Mouse (Mus musculus) liver, embryonic 12.5 days (tissue): ENCODE measurements at regions not wholly inside any gene's neighbourhood (a gene's known extent, or its start where the extent isn't known, plus 50 kb on each side); places are given as distances from the start of the nearest gene placed in this dataset.

Experiments used
- ATAC-seq: fragments of 200-750 bp; cut with Nextera tagmentation; 2 replicates; pipeline ENCODE4 v1.8.0; 2017; ENCODE audit warnings: moderate number of reproducible peaks, mild to moderate bottlenecking, moderate library complexity
- H3K27ac ChIP-seq: fragments of 300-500 bp; sonication (generic); 2 replicates; pipeline ENCODE4 v1.5.1; 2016; ENCODE audit warnings: mild to moderate bottlenecking
- H3K27me3 ChIP-seq: fragments of 300-500 bp; sonication (generic); replicated peaks from 2 replicates; pipeline ENCODE4 v1.6.1; 2016; ENCODE audit warnings: mild to moderate bottlenecking, moderate library complexity
- H3K36me3 ChIP-seq: fragments of 300-500 bp; sonication (generic); 2 replicates; pipeline ENCODE4 v1.6.1; 2016; ENCODE audit warnings: mild to moderate bottlenecking, moderate library complexity
- H3K4me1 ChIP-seq: fragments of 300-500 bp; sonication (generic); 2 replicates; pipeline ENCODE4 v1.6.1; 2016
- H3K4me2 ChIP-seq: fragments of 300-500 bp; sonication (generic); 2 replicates; pipeline ENCODE4 v1.6.1; 2016; ENCODE audit warnings: mild to moderate bottlenecking, moderate library complexity
- H3K4me3 ChIP-seq: fragments of 300-500 bp; sonication (generic); 2 replicates; pipeline ENCODE4 v1.5.1; 2016; ENCODE audit warnings: mild to moderate bottlenecking, moderate library complexity
- H3K9ac ChIP-seq: fragments of 300-500 bp; sonication (generic); 2 replicates; pipeline ENCODE4 v1.6.1; 2016; ENCODE audit warnings: mild to moderate bottlenecking, moderate library complexity
- H3K9me3 ChIP-seq: fragments of 300-500 bp; sonication (generic); replicated peaks from 2 replicates; pipeline ENCODE4 v1.6.1; 2016; ENCODE audit warnings: mild to moderate bottlenecking, moderate library complexity
- WGBS: fragments of 180-500 bp; shearing (Covaris S2); methylation state at CpG from one replicate; pipeline ENCODE4 v1.1.7; 2016; ENCODE audit not compliant: insufficient replicate concordance; 5-methylcytosine and 5-hydroxymethylcytosine counted together

DNA sequence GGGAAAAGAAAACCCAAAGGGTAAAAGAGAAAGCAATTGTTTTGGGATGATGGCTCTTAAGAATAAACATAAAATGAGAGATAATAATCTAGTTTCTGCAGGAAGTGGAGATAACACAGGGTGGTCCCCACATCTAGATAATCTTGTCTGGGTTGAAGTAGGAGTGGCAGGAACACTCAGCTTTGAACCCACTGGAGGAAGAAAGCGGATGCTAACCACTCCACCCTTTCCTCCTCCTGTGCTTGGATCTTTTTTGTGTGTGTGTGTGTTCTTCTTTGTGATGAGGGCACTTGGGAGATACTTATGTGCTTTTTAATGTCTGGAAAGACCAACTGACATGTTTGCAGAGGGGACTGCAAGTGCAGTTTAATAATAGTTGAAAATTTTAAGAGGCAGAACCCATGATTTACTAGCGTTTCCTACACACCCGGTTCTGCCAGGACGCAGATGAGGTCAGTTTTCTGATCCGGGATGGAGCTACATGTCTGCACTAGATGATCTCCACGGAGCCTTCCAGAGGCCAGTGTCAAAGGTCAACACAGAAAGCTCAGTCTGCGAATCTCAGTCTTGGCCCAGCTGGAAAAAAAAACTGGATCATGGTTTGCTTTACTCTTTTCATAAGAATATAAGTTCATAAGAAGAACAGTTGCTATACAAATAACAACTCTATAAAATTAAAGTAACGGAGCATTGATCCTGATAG, 82.7 kb downstream of the Gm13691 start:
- no peak overlapping the region for H3K9ac ChIP-seq
- H3K9me3 ChIP-seq, result no peaks in the 10 kb centered on the region
- 64% methylated on average over 8 of the region's 8 CpGs for WGBS
- H3K4me2 ChIP-seq, result no peak overlapping the region
- no peak overlapping the region for H3K27ac ChIP-seq
- H3K27me3 ChIP-seq, result no peaks in the 10 kb centered on the region
- ATAC-seq, result no peak
- 0 out of 2 replicates have a peak, but pooled peaks cover 5% of the 10 kb centered on the region for H3K4me1 ChIP-seq
- no peaks in the 10 kb centered on the region for H3K36me3 ChIP-seq
- H3K4me3 ChIP-seq, result no peak overlapping the region

DNA sequence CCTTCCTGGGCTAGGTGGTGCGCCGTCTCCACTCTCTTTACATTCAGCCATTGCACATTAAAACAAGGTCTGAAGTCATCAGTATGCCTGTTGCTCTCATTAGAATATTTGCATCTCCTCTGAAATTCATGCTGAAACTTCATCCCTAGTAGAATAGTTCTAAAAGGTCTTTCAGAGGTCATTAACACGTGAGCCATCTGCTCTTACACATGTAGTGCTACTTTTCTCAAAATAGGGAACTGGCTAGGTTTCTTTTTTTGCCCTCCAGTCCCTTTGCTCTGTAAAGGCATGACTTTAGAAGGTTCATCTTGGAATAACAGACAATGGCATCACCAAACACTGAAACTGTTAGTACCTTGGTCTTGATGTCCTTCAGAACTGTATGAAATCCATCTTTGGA, 85.6 kb downstream of the Gm13691 start:
- no peak for ATAC-seq

DNA sequence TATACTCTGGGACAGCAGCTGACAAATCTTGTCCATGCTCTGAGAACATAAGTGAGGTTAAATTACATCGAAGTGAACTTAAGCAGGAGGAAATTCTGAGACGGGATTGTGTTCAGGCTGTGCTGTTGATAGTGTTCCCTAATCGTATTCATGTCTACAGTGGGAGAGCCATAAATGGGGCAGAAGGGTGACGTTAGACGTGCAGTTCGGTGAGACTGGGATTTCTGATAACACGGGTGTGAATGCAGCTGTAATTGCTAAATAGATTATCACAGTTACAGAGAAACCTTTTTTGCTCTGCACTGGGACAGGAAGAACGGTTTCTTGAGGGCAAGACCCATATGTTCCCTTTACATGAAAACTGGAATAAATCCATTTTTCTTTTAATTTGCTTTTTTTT, 88.9 kb downstream of the Gm13691 start:
- Histone ChIP-seq H3K36me3 (no peaks in the 10 kb centered on the region), H3K9me3 (no peaks in the 10 kb centered on the region), H3K9ac (no peak overlapping the region), H3K4me3 (no peak overlapping the region), H3K4me2 (peak overlapping the region; percentile 20), H3K27ac (peak overlapping the region; percentile 66), H3K27me3 (no peaks in the 10 kb centered on the region), H3K4me1 (peaks cover 23% of the 10 kb centered on the region)
- WGBS, result 16% methylated on average over 8 of the region's 8 CpGs
- peak; percentile 99 for ATAC-seq

More for the DNA sequence above, 85.6 kb downstream of the Gm13691 start:
- peaks cover 28% of the 10 kb centered on the region for H3K4me1 ChIP-seq
- no peaks in the 10 kb centered on the region for H3K27me3 ChIP-seq
- H3K36me3 ChIP-seq, result no peaks in the 10 kb centered on the region
- H3K9ac ChIP-seq, result no peak overlapping the region
- no peak overlapping the region for H3K4me2 ChIP-seq
- no peaks in the 10 kb centered on the region for H3K9me3 ChIP-seq
- WGBS, result 81% methylated on average over 3 of the region's 3 CpGs
- H3K27ac ChIP-seq, result no peak overlapping the region
- no peak overlapping the region for H3K4me3 ChIP-seq

DNA sequence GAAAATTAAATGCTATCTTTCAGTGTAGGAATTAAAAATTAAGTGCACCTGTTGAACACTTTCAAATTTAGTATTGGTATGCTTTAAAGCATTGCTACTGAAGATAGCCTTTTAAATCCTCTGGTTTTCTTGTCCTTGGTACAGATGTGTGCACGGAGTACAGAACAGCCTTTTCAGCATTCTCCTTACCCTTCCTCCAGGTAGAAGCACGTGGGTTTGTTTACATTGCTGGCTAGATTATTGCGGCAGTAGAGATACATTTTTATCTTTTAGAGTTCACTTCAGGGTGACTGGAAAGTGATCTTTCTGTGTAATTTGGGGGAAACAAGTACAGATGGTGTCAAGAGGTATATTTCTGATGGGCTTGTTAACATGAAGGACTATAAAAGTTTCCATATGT, 89.9 kb downstream of the Gm13691 start:
- H3K36me3 ChIP-seq, result no peaks in the 10 kb centered on the region
- H3K27ac ChIP-seq, result peak overlapping the region; percentile 51; the same call in 1 of the 2 replicates
- no peaks in the 10 kb centered on the region for H3K9me3 ChIP-seq
- H3K9ac ChIP-seq, result no peak overlapping the region
- H3K4me3 ChIP-seq, result no peak overlapping the region
- peak; percentile 55; the same call in 1 of the 2 replicates for ATAC-seq
- 36% methylated on average over 3 of the region's 3 CpGs for WGBS
- H3K4me1 ChIP-seq, result peaks cover 23% of the 10 kb centered on the region
- H3K27me3 ChIP-seq, result no peaks in the 10 kb centered on the region
- no peak overlapping the region for H3K4me2 ChIP-seq

DNA sequence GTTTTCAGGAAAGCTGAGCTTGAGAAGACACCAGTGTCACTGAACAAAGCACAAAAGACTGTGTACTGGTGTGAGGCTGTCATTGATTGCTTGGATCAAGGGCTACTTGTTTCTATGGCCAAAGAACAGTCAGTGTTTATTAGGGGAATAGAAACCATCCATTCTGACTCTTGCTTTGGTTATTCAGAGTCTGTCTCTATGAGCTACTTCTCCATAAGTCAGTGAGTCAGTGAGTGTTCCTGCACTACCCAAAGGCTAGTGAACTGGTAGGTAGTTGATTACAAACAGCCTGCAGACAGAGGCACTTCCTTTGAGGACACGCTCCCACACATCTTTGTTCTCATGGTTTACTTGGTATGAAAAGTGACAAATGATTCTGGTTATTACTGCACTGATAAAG, 104.4 kb downstream of the Gm13691 start:
- Histone ChIP-seq H3K36me3 (no peaks in the 10 kb centered on the region), H3K27ac (no peak overlapping the region), H3K9me3 (no peaks in the 10 kb centered on the region), H3K27me3 (no peaks in the 10 kb centered on the region), H3K4me3 (no peak overlapping the region), H3K4me1 (no peaks in the 10 kb centered on the region), H3K4me2 (no peak overlapping the region), H3K9ac (no peak overlapping the region)
- ATAC-seq, result no peak
- WGBS, result 76% methylated on average over 1 of the region's 1 CpGs

DNA sequence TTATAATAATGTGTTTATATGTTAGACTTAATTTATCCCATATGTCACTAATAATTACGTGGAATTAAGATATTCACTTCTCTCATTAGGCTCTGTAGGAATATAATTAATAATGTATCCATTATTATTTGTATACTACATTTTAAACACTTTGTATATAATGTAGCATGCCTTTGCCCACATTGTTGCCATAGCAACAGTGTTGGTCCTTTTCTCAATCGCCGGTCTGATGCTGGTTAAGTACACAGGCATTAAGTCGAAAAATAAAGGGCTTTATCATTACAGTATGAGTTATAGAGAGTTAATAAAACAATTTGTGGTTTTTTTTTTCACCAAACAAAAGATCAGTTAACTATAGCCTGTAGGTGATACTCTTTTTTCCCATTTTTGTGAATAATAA, 108.4 kb downstream of the Gm13691 start:
- Histone ChIP-seq H3K9me3 (no peaks in the 10 kb centered on the region), H3K36me3 (no peaks in the 10 kb centered on the region), H3K4me1 (0 out of 2 replicates have a peak, but pooled peaks cover 4% of the 10 kb centered on the region), H3K9ac (no peak overlapping the region), H3K27ac (no peak overlapping the region), H3K27me3 (no peaks in the 10 kb centered on the region), H3K4me2 (no peak overlapping the region), H3K4me3 (no peak overlapping the region)
- WGBS, result 65% methylated on average over 4 of the region's 4 CpGs
- ATAC-seq, result no peak

DNA sequence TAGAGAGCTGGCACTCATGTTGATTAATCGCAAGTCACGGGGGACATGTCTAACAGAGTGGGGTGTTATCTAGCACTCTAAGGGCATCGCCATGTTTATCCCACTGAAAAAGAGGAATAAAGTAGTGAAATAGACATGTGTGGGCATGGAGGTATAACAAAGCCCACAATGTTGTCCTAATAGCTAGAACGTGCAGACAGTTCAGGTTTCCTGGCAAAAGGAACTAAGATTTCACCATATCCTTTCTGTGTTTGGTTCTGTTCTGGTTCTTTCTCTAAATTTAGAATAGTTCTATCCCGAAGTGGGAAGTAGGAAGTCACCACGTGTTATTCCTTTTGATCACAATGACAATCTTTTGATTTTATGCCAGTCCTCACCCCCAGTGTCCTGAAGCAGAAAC, 123.2 kb downstream of the Gm13691 start:
- Histone ChIP-seq H3K27ac (no peak overlapping the region), H3K9me3 (no peaks in the 10 kb centered on the region), H3K4me1 (no peaks in the 10 kb centered on the region), H3K27me3 (no peaks in the 10 kb centered on the region), H3K4me2 (no peak overlapping the region), H3K36me3 (no peaks in the 10 kb centered on the region), H3K4me3 (no peak overlapping the region), H3K9ac (no peak overlapping the region)
- no peak for ATAC-seq
- 44% methylated on average over 6 of the region's 6 CpGs for WGBS

DNA sequence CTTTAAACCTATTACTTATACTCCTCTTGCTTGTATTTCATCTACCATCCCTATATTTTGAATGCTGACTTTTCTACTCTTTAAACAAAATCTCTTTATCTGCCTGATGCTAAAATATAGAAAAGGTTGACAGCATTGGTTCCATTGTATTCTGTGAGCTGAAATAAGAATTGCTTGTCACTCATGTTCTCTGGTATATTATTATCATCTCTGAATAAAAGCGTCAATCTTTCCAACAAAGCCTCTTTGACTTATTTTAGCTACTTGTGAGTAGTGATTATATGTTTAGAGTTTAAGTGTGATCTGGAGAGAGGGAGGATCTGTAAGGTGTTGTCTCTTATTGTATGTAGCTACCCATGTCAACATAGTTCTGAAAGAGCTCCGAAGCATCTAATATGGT, 129.5 kb downstream of the Gm13691 start:
- Histone ChIP-seq H3K27me3 (no peaks in the 10 kb centered on the region), H3K4me1 (no peaks in the 10 kb centered on the region), H3K9me3 (no peaks in the 10 kb centered on the region), H3K4me2 (no peak overlapping the region), H3K36me3 (no peaks in the 10 kb centered on the region), H3K4me3 (no peak overlapping the region), H3K9ac (no peak overlapping the region), H3K27ac (no peak overlapping the region)
- no peak for ATAC-seq
- WGBS, result 82% methylated on average over 2 of the region's 2 CpGs

DNA sequence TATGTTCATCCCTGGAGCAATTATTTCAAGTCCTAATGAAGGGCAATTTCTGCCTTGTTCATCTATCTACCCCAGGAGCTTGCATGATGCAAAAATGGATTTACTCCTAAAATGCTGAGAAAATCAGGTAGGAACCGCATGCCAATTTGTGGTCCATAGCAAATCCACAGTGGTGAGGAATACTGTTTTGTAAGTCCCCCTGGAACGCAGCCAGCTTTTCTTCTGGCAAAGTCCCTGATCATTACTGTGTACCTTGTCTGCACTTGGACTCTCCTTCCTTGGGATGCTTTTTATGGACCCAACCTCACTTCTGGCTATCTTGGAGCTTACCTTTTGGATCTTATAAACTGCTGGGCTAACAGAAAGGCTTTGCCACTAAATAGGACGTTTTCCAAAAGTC, 137.2 kb downstream of the Gm13691 start:
- Histone ChIP-seq H3K9me3 (no peaks in the 10 kb centered on the region), H3K27ac (no peak overlapping the region), H3K9ac (no peak overlapping the region), H3K27me3 (no peaks in the 10 kb centered on the region), H3K4me3 (no peak overlapping the region), H3K4me1 (no peaks in the 10 kb centered on the region), H3K36me3 (no peaks in the 10 kb centered on the region), H3K4me2 (no peak overlapping the region)
- no peak for ATAC-seq
- 71% methylated on average over 3 of the region's 3 CpGs for WGBS

DNA sequence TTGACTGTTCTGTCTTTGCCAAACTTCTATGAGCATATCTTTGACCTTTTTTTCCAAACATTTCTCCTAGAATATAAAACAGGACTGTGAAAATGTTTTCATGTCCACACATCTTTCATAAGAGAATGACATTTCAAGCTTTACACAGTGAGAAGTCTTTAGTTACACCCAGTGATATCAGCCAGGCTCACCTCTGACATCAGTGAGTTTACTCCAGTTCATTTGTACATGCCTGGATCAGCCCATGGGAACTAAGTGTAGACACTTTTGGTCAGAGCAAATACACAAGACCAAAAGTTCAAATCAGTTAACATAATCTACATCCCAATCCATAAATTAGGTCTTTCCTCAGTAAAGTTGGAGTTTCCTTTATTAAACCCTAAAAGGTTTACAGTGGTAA, 171.4 kb downstream of the Gm13691 start:
- no peak overlapping the region for H3K9ac ChIP-seq
- no peak for ATAC-seq
- no peak overlapping the region for H3K27ac ChIP-seq
- no peaks in the 10 kb centered on the region for H3K9me3 ChIP-seq
- no peaks in the 10 kb centered on the region for H3K27me3 ChIP-seq
- H3K4me2 ChIP-seq, result no peak overlapping the region
- no peak overlapping the region for H3K4me3 ChIP-seq
- no peaks in the 10 kb centered on the region for H3K4me1 ChIP-seq
- no peaks in the 10 kb centered on the region for H3K36me3 ChIP-seq

DNA sequence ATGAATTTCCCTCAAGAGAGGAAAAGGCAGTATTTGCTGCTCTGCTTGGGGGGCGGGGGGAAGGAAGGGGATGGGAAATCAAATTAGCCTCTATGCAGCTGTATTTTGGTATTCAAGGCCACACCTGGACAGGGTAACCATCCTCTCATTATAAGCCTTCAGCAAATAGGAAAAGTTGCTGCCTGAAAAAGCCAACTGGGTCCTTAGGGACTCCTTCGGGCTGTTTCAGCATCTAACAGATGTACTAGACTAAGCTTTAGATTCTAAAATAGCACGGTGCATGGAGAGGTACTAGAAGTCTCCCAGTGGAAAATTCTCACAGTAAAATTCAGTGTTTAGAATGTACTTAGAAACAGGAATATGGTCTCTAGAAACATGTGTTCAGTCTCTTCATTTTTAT, 183.1 kb downstream of the Gm13691 start:
- Histone ChIP-seq H3K9me3 (no peaks in the 10 kb centered on the region), H3K4me3 (no peak overlapping the region), H3K27me3 (no peaks in the 10 kb centered on the region), H3K4me1 (no peaks in the 10 kb centered on the region), H3K27ac (no peak overlapping the region), H3K9ac (no peak overlapping the region), H3K4me2 (no peak overlapping the region), H3K36me3 (no peaks in the 10 kb centered on the region)
- no peak for ATAC-seq
- WGBS, result 69% methylated on average over 3 of the region's 3 CpGs

DNA sequence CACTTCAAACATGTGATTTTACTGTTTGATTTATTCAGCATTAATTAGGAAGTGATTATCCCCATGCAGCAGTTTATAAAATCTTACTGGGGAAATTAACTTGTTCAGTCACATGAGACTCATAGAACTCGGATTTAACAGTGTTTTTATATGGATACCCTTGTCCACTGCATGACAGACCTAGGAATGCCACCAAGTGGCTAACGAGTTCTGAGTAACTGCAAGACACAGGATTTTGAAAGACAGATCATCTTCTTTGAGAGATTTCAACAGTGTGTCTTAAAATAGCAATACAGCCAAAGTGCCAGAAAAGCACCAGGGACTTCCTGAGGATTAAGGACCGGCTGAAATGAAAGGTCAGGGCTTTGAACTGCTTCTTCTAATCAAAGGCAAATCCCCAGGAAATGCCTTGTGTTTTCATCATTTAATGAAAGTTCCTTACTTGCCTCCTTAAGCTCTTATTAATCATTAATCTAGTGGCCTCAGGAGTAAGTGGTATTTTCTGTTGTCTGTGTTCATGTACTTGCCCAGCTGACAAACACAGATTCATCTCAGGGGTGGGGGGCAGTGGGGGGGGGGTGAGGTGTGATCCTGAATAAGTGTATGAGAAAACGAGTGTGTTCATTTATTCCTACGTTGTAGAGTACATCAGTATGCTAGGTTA, 193.4 kb downstream of the Gm13691 start:
- Histone ChIP-seq H3K9ac (no peak overlapping the region), H3K4me1 (peaks cover 9% of the 10 kb centered on the region; the same call in 1 of the 2 replicates), H3K36me3 (no peaks in the 10 kb centered on the region), H3K27ac (no peak overlapping the region), H3K4me3 (no peak overlapping the region), H3K4me2 (peak overlapping the region; percentile 42; the same call in 1 of the 2 replicates), H3K27me3 (no peaks in the 10 kb centered on the region), H3K9me3 (no peaks in the 10 kb centered on the region)
- ATAC-seq, result no peak
- WGBS, result 31% methylated on average over 5 of the region's 5 CpGs
